Mouse (Mus musculus) adrenal gland (tissue): ENCODE results near the gene Reg4.

Experiments used
- intact Hi-C: fragments of 180-260 bp; cut with DNase I; formaldehyde crosslinking; loops from one replicate; pipeline ENCODE4 v1.15.1; 2025
- long read RNA-seq, 2 experiments: library from polyadenylated mRNA; unstranded; transcript quantifications; one replicate each; pipeline ENCODE4 v2.0.0; 2020; ENCODE audit warnings: borderline replicate concordance in 1 of 2; ENCODE audit not compliant: insufficient replicate concordance in 1 of 2

The Reg4 gene
- long read RNA-seq, experiment 1 = 0 reads
- long read RNA-seq, experiment 2 = 0 reads

DNA sequence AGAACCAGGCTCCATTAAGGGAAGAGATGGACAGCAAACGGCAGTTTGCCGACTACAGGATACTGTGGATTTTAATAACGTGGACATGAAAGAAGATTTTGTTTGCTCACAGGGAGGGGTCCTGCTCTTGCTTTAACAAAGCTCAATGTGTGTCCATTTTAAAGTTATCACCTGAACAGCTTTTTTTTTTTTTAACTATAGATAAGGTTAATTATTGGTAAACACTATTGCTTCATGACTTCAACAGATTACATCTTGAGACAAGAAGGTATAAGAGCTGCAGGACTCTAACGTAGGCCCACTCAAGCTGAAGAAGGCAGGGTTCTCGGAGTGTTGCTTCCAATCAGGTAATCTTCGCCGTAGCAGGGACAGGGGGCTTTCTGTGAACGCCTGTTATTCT, at the start of gene Reg4:
Reg4 (plus strand) TSS at position 301 of the 400 bp plus-strand sequence.
- intact Hi-C loops = loop anchor here (5.0 kb wide), 1 partner anchor 45 kb away; no protein-coding TSS in a partner anchor

DNA sequence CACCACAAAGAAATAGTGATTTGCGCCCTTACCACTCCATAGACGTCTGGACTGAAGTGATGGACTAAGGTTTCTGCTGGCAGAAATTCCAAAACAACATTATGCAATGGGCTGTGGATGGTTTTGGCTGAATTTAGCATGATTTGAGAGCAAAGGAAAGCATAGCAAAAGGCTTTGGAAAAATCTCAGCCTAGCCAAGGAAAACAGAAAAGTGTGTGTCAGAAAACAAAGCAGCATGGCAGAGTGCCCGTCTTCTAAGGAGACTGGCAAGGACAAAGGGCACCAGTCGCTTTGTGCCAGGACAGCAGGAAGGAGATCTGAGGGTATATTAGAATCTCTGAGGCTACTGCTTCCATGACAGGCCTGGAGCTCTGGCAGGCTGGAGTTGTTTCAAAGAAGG, 43.6 kb upstream of the Reg4 start:
- intact Hi-C loops = loop anchor here (5.0 kb wide), 1 partner anchor 44 kb away; the partner anchor contains the start of gene Reg4

DNA sequence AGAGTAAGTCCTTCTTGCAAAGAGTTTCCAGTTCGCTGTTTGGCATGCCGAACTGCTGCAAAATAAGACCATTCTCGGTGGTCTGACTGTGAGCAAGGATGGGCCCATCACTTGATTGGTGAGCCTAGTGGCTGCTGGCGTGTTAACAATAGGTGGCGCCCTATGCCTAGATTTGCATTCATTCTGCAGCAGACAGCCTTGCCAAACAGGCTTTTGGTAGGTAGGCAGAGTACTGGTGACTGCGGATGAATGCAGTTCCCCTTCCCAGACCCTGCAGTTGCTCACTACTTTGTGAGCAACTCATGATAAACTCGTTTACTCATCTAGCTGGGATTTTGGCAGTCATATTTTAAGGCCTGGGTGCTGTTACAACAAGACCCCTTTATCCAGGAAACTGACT, 41.2 kb upstream of the Reg4 start:
- intact Hi-C loops = no loop called here

DNA sequence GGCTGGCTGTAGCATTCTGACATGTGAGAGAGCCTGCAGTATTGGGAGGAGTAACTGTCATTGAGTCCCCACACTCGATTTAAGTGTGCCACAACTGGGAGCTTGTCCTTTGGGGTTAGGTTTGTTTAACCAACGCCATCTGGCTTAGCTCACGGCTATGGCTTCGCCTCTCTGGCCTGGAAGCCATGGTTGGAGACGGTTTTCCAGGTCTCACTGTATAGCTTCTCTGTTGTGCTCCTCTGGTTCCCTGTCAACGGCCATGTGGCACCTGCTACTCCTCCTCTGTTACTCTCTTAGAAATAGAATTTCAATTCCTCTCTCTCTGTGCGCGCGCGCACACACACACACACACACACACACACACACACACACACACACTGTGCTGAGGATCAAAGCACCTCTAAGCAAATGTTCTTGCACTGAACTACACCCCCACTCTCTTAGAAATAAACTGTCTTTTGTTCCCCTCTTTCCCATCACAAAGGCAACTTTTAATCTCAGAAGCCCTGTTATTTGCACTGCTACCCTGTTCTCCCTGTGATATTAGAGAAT, 36.7 kb upstream of the Reg4 start:
- intact Hi-C loops = no loop called here

DNA sequence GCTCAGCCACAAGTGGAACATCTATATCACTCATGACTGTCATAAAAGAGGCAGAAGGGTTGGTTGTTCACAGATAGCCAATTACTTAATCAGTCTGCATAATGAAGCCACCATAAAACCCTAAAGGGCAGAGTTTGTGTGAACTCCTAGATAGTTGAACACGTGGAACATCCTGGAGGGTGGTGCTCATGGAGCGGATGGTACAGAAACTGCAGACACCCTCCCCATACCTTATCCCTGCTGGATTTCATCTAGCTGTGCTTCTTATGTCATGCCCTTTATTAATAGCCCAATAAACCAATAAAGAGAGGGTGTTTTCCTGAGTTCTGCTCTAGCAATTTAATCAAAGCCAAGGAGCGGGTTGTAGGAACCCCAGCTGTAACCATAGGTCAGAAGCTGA, 34.2 kb upstream of the Reg4 start:
- intact Hi-C loops = no loop called here

DNA sequence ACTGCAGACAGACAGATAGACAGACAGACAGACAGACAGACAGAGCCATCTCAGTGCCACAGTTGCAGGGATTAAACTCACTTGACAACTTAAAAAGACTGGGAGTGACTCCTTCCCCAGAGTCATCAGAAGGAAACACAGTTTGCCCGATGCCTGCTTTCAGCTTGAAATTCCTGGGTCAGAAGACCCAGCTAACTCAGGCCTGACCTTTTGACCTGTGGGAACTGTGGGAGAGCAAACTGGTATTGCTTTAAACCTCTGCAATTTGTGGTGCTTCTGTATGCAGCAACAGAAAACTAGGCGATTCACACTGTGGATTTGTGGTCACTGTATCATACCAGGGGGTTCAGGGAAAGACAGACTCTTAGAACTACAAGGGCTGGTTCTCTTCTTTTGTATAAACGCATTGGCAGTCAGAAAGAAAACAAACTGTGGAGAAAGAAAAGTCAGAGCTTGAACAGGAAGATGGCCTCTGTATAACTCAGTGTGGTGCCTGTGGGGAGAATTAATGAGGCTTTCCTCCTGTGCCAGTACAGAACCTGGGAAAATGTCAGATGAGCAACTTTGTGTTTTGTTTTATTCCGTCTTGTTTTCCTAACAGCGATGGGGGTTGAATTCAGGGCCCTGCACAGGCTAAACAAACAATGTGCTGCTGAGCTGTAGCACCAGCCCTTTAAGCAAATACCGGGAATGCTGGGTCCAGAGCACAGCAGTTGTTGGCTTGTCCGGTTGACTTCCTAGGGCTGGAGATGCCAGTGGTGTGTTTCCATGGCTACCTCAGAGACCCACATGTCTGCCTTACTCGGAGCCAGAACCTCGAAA, 24.0 kb upstream of the Reg4 start:
- intact Hi-C loops = no loop called here

DNA sequence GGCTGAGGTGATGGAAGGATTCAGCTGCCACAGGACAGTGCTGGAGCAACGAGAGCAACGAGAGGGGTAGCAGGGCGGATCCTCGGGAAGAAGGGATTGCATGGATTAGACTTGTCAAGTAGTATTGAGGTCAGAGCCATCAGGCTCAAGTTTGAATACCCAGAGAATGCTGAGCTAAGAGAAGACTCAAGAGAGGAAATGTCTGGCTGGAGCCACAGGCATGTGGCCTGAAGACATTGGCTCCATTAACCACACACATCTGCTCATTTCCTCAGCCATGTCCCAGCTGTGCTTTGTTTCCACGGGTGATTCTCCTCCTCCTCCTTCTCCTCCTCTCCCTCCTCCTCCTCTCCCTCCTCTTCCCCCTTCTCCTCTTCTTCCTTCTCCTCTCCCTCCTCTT, 22.2 kb upstream of the Reg4 start:
- intact Hi-C loops = no loop called here

DNA sequence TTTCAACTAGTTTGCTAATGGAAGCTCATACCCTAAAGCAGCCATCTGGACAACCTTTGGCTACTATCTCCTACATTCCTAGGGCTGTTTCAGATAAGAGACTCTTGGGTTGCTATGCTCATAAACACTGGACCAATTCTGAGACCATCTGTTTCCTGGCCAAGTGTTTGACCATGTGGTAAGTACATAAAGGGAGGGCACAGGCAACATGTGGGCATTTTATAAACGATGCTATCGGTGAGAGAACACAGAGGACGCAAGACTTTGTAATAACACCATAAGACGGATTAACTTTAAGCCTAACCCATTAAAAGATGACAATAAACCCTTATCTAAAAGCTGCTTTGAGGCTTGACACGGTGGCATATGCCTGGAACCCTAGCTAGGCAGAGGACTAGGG, 18.7 kb upstream of the Reg4 start:
- intact Hi-C loops = no loop called here

DNA sequence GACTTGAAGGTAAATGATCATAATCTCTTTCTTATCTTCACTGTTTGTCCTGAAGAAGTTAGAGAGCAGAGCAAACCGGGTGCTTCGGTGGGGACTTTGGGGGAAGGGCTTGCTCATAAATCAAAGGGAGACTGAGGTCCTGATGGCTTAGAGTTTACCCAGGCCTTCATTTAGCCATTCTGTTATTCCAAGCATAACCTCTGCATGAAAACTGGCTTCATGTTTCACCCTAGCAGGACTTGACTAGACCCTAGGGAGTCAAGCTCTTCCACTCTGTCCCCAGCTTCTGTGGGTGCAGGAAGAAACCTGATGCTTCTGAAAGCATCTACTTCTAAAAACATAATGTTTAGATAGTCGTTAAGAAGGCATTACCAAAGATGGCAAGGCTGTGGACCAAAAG, 15.0 kb upstream of the Reg4 start:
- intact Hi-C loops = no loop called here

DNA sequence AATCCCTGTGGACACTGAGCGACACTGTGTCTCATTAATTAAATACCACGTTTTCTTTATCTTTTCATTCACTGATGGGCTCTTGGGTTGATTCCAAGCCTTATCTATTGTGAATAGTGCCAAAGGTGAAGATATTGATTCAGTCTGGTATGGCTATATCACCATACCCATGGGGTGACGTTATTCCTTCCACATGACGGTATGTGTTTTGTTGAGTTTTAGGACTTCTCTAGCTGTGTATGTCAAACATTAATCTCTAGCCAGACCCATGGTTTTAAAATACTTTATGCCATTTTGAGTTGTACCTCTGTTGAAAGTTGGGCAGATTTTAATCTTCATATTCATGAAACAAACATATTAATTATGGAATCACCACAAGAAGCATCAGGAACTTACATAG, 12.8 kb upstream of the Reg4 start:
- intact Hi-C loops = no loop called here

DNA sequence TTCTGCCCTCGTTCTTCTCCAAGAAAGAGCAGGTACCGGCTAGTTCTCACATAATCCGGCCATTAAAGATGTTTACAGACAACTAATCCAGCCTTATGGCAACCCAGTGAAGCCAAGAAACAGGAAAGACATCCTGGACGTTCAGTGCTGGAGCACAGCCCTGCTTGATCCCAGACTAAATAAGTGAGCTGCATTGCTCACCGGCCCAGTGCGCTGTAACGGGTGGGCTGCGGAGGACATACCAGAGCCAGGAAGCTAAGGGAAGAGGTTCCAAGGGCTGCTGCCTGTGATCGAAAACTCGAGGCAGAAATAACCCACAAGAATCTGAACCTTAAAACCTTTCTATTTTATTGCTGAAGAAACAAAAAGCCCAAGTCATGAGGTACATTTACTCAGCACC, 11.1 kb upstream of the Reg4 start:
- intact Hi-C loops = no loop called here

DNA sequence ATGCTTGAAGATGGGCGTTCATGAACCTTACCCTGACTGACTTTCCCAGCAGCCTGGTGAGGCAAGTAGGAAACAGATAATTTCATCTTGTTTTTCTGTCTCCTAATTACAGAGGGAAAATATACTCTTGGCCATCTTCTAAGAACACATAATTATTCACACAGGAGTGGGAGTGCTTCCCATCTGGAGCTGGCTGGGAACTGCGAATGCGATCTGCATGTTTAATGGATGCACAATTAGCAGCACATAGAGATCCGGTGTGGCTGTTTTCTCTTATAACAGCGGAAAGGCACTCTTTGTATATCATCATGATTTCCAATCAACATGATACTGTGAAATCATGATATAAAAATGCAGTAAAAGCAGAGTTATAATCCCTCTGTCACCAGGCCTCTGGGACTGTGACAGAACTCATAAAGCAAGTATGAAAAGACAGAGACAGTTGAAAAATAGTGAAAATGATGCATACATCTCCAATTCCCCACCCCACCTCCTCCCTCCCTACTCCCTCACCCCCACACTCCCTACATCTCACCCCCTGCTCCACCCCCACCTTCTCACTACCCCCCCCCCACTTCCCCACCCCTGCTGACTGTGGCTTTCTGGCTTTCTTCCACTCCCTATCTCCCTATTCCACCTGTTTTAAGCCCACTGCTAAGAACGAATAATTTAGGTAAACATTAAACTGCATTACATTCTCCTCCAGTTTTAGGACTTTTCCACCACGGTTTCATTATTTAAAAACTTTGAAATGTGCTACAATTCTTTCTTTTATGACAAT, 10.5 kb upstream of the Reg4 start:
- intact Hi-C loops = no loop called here

DNA sequence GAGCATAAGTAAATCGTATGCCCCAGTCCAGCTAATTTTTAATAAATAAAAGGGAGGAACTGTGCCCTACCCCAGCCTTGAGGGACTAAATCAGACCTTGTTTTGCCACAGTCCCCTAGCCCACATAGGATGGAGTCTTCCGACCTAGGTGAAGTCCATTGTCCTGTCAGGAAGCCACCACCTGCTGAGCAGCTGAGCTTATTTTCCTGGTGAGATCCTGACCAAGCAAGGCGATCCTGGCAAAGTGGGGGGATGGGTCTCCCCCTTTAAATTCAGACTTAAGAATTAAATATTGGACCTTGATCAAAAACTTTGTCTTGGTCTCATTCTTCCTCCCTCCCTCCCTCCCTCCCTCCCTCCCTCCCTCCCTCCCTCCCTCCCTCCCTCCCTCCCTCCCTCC, 5.7 kb upstream of the Reg4 start:
- intact Hi-C loops = no loop called here

DNA sequence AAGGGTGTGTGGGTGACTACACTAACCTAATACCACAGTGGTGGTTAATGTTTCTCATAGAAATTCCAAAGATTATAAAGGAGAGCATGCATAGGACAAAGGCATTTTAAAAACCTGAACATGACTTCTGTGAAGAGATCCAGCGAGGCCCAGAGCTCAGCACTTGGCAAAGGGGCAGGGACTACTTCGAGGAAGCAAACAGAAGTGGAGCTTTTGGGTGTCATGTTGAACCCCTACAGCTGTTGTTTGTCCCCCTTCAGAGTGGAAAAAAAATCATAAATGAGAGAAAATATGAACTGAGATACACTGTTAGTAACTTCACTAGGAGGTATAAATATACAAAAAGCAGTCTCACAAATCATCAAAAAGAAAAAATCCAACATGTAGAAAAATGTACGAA, 1.3 kb downstream of the Reg4 start:
- intact Hi-C loops = loop anchor here (5.0 kb wide), 1 partner anchor 46 kb away; no protein-coding TSS in a partner anchor

DNA sequence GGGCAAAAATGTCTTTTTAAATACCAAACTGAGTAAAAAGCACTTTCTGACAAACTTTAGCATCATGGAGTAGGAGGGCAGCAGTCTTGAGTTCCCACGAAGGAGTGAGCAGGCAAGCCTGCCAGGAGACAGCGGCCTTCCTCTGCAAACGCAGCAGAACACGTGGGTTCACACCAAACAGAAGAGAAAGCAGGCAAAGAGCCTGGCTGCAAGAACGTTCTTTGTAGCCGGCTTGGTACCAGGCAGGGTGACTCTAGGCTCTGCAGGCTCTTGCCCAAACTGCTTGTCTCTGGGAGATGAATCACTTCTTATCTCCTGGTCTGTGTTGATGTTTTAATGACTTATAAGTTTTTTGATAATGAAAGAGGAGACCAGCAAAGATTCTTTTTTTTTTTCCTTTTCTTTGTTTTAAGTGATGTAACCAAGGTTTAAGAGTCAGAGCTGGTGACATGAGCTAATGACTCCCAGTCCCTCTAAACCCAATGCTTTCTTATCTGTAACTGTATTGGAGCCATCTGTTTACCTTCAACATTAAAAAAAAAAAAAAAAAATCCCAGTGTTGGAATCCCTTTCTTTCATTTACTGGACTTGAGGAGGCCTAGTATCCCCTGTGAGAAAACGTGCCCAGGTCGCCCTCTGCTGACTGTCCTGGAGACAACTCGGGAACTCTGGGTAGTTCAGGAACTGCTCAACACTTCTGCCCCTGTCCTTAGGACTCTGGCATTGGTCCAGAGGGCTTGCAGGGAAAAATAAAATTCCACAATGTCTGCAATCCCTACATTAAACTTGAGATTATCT, 2.0 kb downstream of the Reg4 start:
- intact Hi-C loops = loop anchor here (1.0 to 5.0 kb wide), 2 partner anchors 47 to 295 kb away; no protein-coding TSS in a partner anchor

DNA sequence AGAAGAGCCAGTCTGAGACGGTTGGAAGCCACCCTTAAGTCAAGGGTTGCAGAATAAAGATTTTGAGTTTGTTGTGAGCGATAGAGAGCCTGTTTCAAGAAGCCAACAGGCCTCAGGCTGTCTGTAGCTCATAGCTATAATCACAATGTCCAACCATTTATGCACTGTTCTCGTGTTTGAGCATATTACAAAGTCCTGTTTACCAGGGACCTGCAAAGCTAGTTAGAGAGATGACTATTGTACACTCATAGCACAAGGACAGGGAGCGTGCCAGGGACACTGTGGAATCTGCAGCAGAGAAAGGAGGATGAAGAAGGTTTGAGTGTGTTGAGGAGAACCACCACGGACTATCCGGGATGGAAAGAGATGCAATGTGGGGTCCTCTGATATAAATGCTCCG, 3.0 kb downstream of the Reg4 start:
- intact Hi-C loops = loop anchor here (1.0 to 5.0 kb wide), 2 partner anchors 48 to 296 kb away; no protein-coding TSS in a partner anchor

DNA sequence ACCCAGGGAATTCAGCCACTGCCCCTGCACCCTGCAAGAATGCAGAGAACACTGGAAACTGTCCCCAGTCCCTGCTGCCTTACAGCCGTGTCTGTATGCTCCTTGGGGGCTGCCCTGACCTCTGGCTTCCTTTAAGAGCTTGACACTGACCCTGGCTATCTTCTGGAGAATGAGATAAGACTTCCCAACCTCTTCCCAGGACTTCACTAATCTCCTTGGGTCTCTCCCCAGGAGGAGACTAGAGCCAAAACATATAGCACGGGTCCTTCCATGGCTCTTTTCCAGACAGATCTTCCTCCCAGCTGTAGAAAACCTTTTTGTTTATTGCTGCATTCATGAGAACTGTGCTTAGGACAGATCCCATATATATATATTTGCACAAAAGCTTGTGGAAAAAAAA, 3.8 kb downstream of the Reg4 start:
- intact Hi-C loops = no loop called here

DNA sequence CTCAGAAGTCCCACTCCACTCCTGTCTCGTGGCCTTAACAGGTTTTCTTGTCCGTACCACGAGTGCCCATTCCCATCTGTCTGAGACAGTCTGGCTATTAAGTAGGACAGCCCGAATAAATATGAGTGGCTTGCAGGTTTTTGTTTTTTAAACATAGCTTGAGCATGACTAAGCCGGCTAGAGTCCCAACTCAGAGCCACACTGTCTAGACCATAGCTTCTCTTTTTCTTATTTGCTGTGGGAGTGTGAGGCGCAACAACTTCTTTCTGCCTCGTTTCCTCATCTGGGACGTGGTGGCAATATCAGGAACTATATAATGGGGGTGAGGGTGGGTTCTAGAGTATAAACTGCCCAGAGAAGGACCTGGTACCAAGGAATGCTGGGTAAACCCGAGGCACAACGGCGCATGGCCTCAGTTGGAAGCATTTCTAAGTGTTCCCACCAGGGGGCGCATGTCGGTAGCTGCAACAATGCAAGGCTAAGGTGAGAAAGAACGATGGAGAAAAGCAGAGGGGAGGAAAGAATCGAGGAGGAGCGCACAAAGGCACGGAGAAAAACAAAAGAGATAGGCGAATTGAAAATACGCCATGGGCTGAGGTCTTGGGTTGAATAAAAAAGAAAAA, 5.1 kb downstream of the Reg4 start:
- intact Hi-C loops = loop anchor here (1.0 kb wide), 1 partner anchor 85 kb away; no protein-coding TSS in a partner anchor

DNA sequence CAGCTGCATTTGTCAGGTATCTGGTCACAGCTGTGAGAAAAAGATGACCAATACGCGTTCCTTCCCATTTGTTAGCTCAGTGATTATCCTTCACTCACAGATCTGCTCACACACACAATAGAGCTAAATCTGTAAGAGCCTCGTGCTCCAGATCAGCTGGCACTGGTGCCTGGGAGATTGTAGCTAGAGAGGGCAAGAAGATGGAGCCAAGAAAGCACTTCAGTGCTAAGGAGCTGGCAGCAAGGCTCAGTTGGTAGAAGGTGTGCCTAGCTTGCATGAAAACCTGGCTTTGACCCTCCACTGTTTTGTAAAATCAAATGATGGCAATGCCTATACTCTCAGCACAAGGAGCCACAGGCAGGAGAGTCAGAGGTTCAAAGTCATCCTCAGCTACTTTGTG, 5.8 kb downstream of the Reg4 start:
- intact Hi-C loops = loop anchor here (1.0 kb wide), 1 partner anchor 85 kb away; no protein-coding TSS in a partner anchor

DNA sequence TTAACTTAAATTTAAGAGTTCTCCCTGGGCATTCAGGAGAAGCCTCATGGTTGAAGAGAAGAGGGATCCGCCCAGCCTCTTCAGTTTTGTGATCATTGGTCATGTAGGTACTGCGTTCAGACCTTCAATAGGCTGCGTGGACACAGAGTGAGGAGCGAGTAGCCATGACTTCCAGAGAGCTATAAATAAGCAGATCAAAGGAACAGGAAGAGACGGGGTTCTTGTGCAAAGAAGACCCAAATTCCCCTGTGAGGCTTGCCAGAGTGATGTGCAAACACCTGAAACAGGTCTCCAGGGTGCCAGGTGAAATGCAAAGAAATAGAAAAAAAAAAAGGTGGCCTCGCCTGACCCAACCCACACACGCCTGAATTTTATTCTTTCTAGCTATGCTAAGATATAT, 8.0 kb downstream of the Reg4 start:
- intact Hi-C loops = no loop called here

DNA sequence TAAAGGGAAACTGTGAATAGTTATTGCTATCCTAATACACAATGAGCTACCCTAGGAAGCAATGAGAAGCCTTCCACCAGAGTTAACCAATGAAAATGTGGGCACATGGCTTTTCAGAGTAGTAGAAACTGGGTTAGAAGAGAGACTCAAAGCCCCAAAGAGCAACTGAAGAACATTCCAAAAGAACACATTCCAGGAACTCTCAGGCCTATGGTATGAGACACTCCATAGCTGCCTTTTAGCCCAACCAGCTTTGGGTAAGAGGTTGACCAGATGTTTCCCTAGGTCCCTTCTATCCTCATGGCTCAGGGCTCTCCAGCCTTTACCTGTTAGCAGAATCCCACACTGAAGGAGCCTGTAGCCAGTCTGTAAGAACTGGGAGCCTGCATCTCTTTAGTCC, 11.5 kb downstream of the Reg4 start:
- intact Hi-C loops = no loop called here
